Mouse (Mus musculus) cerebellum, adult 9-11 months (tissue): ENCODE measurements around the gene Hbp1.

Experiments
- DNase-seq: peaks from one replicate; pipeline ENCODE4 v3.0.0; 2022

The Hbp1 gene

DNA sequence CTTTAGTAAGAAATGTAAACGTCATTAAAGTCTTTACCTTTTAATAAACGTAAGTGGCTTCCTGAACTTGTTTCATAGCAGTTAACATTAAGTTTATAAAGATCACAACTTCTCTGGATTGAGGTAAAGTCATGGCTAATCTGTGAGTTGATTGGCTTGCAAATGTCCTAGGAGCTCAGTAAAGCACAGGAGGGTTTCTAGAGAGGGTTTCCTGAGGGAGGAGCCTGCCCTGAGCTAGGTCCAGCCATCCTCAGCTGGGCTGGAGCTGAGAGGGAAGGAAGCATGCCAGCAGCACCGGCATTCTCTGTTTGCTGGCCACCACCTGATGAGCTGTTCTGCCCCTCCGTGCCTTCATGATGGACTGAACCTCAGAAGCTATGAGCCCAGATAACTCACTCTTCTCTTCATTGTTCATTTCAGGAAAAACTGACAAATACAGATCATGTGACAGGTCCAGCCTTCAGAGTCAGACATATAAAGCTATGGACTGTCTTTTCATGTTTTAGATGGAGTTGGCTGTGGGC is 49.9 kb downstream of the Hbp1 start:
- DNase-seq, result no peak

DNA sequence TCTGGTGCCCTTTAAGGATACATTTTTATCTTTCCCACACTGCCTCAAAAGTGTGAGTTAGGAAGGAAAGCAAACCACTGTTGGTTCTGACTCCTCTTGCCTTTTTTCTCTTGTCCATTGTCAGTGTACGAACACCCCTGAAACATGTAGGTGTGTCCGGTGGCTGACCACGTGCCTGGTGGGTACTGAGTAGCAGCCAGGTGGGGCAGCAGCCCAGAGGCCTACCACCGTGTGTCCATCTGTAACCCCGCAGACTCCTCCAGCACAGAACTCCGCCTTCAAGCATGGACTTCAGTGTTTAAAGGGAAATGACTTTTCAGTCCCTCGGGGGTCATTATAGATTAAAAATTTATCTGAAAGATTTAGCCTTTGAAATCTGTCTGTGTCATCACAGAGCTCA is 52.9 kb downstream of the Hbp1 start:
- peak; percentile 94 for DNase-seq

DNA sequence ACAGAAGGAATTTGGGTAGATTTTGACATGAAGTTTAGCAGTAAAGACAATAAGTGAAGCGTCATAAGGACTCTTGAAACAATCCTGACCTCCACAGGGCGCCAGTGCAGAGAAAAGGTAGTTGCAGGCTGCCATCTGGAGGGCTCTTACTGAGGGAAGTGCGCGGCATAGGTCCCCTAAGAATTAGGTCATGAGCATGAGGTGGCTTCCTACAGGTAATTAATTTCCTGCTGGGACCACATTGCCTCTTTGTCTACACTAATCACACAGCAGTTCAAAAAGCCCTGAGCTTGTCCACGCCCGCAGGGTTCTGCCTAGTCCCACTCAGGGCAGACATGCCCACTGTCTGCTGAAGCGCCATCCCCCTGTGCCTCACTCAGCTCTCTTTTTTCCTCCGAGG is 53.3 kb downstream of the Hbp1 start:
- peak; percentile 95 for DNase-seq

DNA sequence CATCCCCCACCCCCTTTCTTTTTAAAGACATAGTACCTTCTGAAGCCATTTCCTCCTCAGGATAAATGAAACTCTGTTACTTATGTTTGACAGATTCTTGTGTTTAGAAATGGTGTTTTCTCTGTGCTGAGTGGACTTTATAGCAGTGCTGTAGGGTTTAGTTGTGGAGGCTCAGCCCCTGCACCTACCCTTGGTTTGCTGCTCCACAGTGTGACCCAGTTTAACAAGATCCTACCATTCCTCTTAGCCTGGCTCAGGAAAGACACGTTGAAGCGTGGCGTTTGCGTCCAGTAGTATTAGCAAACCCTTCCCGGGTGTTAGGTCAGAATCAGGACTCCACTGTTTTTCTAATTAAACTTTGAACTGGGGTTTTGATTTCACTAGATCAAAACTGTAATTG is 54.0 kb downstream of the Hbp1 start:
- DNase-seq, result no peak

DNA sequence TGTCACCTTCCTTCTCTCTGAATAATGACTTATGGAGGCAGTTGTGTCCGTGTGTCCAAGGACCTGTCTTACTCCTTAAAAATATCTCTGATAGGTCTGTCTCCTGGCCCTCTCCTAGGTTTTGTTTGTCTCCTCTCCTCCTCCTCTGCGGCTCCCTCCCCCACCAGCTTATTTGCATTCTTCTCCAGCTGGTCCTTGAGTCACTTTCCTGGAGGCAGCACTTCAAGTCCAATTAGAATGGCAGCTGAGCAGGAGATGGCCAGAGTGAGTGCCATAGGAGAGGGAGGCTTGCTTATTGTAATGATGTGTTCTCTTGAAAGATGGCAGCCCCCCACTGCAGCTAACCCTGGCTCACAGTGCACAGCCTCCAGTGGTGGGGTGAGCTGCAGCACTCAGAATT is 54.4 kb downstream of the Hbp1 start:
- DNase-seq, result peak; percentile 83

DNA sequence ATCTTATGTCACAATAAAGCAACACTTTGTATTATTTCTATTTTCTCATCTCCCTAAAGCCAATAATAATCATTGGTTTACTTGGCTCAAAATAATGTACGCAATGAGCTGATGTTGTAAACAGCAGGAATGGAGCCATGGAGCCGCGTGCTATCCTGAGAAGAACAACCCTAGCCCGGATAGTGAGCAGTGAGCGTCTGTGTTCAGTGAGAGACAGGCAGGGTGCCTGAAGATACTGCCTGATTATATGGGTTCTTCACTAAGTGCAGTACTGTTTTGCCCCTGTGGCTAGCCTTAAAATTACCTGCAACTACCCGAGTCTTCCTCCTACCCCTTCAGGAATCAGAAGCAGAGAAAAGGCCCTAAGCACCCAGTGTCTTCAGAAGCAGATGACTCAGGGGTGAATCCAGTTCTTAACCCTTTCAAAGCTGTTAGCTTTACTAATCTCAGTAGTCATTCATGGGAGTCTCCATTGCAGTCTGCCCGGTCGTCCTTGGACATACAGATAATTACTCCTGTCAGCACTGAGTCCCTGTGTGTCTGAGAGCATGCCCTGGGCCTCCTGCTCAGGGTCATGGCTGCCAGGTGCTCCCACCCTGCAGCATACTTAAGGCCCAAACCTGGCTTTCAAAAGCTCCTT is 55.1 kb downstream of the Hbp1 start:
- no peak for DNase-seq

DNA sequence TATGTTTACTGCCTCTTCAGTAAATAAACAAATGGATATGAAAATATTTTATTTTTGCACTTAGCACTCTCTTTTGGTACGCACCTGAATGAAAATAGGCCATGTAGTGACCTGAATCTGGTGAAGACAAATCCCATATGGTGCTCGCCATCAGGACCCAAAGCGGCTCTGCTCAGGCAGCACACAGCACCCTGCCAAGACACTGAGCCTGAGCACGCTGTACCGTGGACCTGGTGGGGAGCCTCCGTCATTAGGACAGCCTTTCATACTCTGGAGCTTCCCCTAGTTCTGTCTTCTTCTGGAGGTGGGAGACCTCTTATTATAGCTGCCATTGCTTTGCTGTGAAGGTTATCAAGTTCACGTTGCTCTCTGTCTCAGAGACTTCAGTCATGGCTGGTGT is 57.6 kb downstream of the Hbp1 start:
- DNase-seq, result peak; percentile 91

DNA sequence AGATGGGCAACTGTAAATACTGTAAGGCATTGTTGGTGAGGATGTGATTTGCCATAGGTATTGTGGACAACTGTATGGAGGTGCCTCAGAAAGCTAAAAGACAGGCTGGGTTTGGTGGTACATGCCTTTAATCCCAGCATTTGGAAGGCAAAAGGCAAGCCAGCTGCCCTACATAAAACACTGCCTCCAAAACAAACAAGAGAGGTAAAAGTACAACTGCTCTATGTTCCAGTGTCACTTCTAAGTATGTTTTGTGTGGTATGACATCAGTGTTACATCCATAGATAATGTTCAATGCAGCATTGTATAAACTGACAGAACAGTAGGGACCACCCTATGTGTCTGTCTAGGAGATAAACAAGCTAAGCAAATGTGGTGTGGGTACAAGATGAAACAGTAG is 58.3 kb downstream of the Hbp1 start:
- no peak for DNase-seq

DNA sequence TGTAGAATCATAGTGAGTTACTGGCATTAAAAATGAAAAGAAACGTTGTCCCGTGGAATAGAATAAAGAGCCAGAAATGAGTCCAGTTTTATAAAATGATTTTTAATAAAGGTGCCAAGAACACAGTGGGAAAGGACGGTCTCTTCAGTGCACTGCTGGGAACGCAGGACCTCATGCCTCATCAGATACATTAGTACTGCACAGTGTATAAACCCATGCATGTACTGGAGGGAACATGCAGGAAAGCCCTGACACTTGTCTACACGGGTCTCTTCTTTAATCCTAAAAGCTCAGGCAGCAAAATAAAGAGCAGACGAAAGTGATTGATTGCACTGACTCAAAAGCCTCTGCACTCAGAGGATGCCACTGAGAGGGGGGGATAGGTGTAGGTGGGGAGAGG is 59.6 kb downstream of the Hbp1 start:
- no peak for DNase-seq

DNA sequence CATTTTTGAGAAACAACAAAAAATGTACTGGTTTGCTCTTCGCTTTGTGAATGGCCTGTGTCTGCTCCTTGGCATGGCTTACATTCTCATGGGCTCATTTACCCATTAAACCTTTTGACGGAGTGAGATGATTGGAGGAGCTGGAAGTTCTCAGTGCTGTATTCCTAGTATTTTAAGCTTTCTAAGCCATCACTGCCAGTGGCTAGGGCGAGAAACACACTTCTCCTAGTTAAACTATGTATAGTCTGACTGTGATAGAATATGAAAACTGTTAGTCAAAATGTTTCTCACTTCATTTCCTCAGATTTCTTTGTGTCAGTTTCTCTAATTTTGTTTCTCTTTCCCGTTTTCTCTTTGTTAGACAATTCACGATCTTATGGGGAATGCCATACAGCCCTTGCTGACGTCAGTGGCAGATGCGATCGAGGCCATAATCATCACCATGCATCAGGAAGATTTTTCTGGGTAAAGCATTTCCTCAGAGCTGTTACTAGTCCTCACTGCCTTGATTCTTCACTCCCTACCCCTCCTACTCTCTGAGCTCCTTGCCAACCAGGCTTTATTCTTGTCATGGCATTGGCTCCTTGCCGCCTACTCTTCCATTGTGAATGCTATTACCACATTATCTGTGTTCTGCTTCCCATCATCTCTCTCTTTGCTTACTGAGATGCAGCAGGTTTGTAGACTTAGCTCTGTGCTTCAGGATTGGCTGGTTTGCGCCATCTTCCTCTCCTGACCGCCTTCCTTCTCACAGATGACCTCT is 64.3 kb downstream of the Hbp1 start:
- DNase-seq, result no peak

DNA sequence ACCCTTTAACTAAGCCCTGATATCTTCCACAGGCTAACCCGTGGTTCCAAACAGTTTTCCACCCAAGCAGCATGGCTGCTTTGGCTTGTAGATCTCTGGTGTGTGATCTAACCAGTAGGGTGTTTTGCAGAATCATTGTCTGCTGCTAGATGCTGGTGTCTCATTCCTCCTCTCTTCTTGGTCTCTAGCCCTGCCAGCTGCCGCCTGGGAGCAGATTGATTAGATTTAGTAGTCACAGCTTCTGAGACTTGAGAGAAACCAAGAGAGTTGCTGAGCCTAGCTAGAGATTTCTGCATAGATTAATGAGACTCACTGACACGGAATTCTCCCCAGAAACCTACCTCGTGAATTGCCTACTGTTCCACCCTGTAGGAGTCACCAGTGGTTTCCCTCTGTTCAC is 65.3 kb downstream of the Hbp1 start:
- DNase-seq, result no peak

DNA sequence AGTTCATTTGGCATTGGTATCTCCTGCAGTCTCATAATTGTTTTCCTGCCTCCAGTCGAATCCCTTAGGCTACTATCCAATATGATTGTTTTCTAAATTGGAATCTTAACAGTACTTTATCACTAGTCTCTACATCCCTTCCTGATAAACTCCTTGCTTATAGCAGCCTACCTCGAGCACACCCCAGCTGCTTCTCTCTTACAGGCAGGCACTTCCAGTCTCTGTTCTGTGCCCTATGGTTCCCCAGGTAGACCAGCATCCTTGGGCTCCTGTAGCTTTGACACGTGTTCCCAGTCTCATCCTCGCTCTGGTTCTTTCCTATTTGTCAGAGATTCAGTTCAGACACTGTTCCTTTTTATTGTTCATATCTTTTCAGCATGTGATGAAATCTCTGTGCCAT is 66.0 kb downstream of the Hbp1 start:
- no peak for DNase-seq

DNA sequence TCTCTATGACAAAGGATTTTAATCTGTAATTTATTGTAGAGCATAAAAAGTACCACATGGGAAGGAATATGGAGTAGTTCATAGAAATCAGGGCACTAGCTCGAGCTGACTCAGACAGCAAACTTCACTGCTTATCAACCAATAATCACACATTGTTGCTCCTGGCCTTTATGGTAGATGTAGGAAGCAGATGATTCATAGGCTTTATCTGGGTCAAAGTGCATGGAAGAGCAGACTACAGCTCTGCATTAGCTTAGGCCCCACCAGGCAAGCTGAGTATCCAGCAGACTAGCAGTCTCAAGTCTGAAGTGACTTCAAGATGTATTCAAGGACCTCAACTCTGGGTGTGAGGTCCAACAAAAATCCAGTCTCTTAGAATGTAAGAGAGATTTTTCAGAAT is 67.6 kb downstream of the Hbp1 start:
- no peak for DNase-seq

DNA sequence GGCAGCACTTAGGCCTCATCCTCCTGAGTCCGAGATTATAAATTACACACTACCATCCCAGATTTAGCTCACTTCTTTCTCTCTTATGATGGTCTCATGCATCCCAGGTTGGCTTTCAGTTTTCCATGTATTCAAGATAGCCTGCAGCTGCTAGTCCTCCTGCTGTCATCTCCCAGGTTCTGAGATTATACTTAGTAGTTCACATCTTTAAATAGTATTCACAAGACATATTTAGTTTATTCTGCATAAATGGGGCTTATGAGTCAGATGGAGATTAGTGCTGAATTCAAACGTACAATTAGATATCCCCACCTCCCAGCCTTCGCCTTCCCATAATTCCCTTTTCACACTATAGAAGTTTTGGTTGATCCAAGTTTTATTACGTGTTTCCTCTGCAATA is 73.6 kb downstream of the Hbp1 start:
- DNase-seq, result no peak
